Mouse (Mus musculus) ovary, postnatal 10 days (tissue): Measurements from ENCODE around the gene Nap1l3.

Experiments
- DNase-seq: peaks from one replicate; pipeline ENCODE4 v3.0.0; 2022; ENCODE audit warnings: low spot score

Nap1l3 gene

GRCm38 (mm10) chrX:122396781-122397581, at the start of gene Nap1l3:
TSS of gene Nap1l3 (minus strand) at chrX:122397401.
- peak; percentile 11 for DNase-seq

- DNase-seq = no peak
Observed at GRCm38 (mm10) chrX:122397652-122398051, 451 bp upstream of the Nap1l3 start.
